Mouse (Mus musculus) liver, postnatal 0 days (tissue): ENCODE results near the gene Pax8.

Source experiments
- CTCF ChIP-seq: sonication (generic); IDR thresholded peaks from 2 replicates; pipeline ENCODE4 v1.5.1; 2016; ENCODE audit warnings: antibody characterized with exemption, low read depth
- EP300 ChIP-seq: IDR thresholded peaks from 2 replicates; pipeline ENCODE4 v1.6.1; 2016; ENCODE audit warnings: antibody characterized with exemption, low read depth, mild to moderate bottlenecking

GRCm38 (mm10) chr2:24502963-24503471, 27.6 kb upstream of the Pax8 start:
- TF ChIP-seq EP300 (no peak), CTCF (no peak)
